1 mouse cellular context compared by ENCODE assay signal in the genomic region with DNA sequence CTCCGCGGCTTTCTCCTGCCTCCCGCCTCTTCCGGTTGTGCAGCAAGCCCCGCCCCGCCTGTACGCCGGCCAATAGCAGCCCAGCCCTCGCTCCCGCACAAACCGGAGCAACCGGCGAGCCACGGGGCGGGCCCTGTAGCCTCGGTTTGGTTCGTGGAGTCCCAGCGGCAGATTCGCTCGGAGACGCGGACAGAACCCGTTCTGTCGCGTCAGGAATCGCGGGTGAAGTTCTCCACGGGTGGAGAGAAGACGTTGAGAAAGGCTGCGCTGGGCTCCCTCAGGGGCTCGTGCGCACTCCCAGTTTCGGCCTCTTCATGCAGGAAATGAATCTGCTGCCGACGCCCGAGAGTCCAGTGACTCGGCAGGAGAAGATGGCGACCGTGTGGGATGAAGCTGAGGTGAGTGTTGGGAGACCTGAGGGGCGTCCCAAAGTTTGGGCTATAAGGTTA.
TF ChIP-seq lines count a peak whose summit lies in the region.

A gene (plus strand): TSS at position 76 of the 449 bp plus-strand sequence.

TF ChIP-seq in CH12.LX, 34 proteins besides CTCF, POLR2A, EP300 and RAD21 (continued from another document):
- TF ChIP-seq GABPA (IDR thresholded peaks at IDR 0.05; ENCODE audit: insufficient replicate concordance, low read depth, low read length) (peak; percentile 40; the same call in 1 of the 2 replicates), MXI1 (IDR thresholded peaks at IDR 0.05; ENCODE audit: low read depth, low read length) (peak; percentile 71), CHD2 (IDR thresholded peaks at IDR 0.05; ENCODE audit: low read length) (peak; percentile 62; the same call in 1 of the 2 replicates), ZC3H11A (IDR thresholded peaks at IDR 0.05; ENCODE audit: low read depth, low read length) (peak; percentile 99), ZMIZ1 (IDR thresholded peaks at IDR 0.05; ENCODE audit: low read depth, low read length) (peak; percentile 45; the same call in 1 of the 2 replicates), RCOR1 (conservative IDR thresholded peaks at IDR 0.05; ENCODE audit: low read depth, low read length) (peak; percentile 58; the same call in 1 of the 2 replicates), SMC3 (IDR thresholded peaks at IDR 0.05; ENCODE audit: low read depth, low read length) (no peak), UBTF (IDR thresholded peaks at IDR 0.05; ENCODE audit: low read depth, low read length) (peak; percentile 45; the same call in 1 of the 2 replicates), POLR2AphosphoS2 (IDR thresholded peaks at IDR 0.05; ENCODE audit: low read depth, low read length) (peak; percentile 42; the same call in 1 of the 2 replicates), ZNF384 (IDR thresholded peaks at IDR 0.05; ENCODE audit: low read depth, low read length) (no peak), MAZ (IDR thresholded peaks at IDR 0.05; ENCODE audit: low read depth, low read length) (no peak), PAX5 (IDR thresholded peaks at IDR 0.05; ENCODE audit: low read length) (no peak), BHLHE40 (IDR thresholded peaks at IDR 0.05; ENCODE audit: low read depth, low read length) (peak; percentile 47), JUN (IDR thresholded peaks at IDR 0.05; ENCODE audit: insufficient read depth, low read depth, low read length) (no peak), KAT2A (IDR thresholded peaks at IDR 0.05; ENCODE audit: insufficient replicate concordance, low read length) (peak; percentile 94; the same call in 1 of the 2 replicates), ETS1 (conservative IDR thresholded peaks at IDR 0.05; ENCODE audit: low read depth, low read length) (no peak), E2F4 (IDR thresholded peaks at IDR 0.05; ENCODE audit: insufficient replicate concordance, low read depth, low read length) (no peak), HCFC1 (IDR thresholded peaks at IDR 0.05; ENCODE audit: low read depth, low read length) (peak; percentile 95), TCF12 (IDR thresholded peaks at IDR 0.05; ENCODE audit: low read depth, low read length) (peak; percentile 70; the same call in 1 of the 2 replicates), SIN3A (IDR thresholded peaks at IDR 0.05; ENCODE audit: low read length) (peak; percentile 62; the same call in 1 of the 2 replicates), MAX (IDR thresholded peaks at IDR 0.05; ENCODE audit: low read length) (peak; percentile 51; the same call in 1 of the 2 replicates), CHD1 (IDR thresholded peaks at IDR 0.05; ENCODE audit: low read depth, low read length) (no peak), IRF4 (IDR thresholded peaks at IDR 0.05; ENCODE audit: low read depth, low read length) (peak; percentile 59; the same call in 1 of the 2 replicates), TBP (conservative IDR thresholded peaks at IDR 0.05; ENCODE audit: low read depth, low read length) (no peak; the same call in 1 of the 2 replicates), NELFE (IDR thresholded peaks at IDR 0.05; ENCODE audit: low read depth, low read length) (peak; percentile 69), ELF1 (IDR thresholded peaks at IDR 0.05; ENCODE audit: low read depth, low read length) (peak; percentile 90)
TF ChIP-seq in CH12.LX: peak in this region for 19.
